Mouse (Mus musculus) embryonic fibroblast, embryonic 13.5 days (primary cell): Measurements from ENCODE around the gene Ppip5k2.

ENCODE experiments used
- CTCF ChIP-seq: IDR thresholded peaks from 2 replicates; pipeline ENCODE4 v1.5.1; 2011; ENCODE audit warnings: mild to moderate bottlenecking, control low read depth, low read length, moderate library complexity, borderline replicate concordance; ENCODE audit not compliant: insufficient read depth
- POLR2A ChIP-seq: IDR thresholded peaks from 2 replicates; pipeline ENCODE4 v1.6.1; 2011; ENCODE audit warnings: low read depth, mild to moderate bottlenecking, control low read depth, low read length, moderate library complexity

- TF ChIP-seq POLR2A (no peak), CTCF (no peak)
These were observed 8.7 kb downstream of the Ppip5k2 start for GRCm38 (mm10) chr1:97761477-97761876.
